Comparison of ENCODE assay signal across 8 mouse cellular contexts in the genomic region with DNA sequence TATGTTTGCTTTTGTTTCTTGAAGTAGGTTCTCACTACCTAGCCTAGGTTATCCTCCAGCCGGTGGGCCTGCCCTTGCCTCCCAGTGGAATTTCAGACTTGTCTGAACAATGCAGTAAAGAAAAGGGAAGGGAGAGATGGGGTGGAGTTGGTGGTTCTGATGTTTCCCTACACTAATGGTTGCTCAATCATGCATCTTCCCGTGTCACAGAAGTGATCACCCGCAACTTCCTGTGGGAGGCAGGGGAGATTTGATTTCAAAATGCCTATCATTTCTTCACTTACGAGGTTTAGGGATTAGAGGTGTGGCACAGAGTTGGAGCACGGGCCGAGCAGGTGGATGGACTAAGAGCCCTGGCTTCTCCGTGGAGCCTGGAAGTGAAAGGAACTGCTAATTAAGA. TPM values are rescaled to one million over a fixed set of nuclear protein-coding genes. Genes with fewer than 3 reads are reported as not detected.
A peak's percentile ranks its signal among the peaks of the same experiment; 100 is the strongest.
DNase-seq lines count a peak whose midpoint lies in the region; ATAC-seq and TF ChIP-seq lines count a peak whose summit lies in the region.

No protein-coding gene starts in this region.

- TF ChIP-seq CTCF in bone marrow, adult 2 months (IDR thresholded peaks at IDR 0.05; ENCODE audit: control insufficient read depth, insufficient read depth, low read length): no peak
- TF ChIP-seq CTCF in heart, postnatal 0 days (IDR thresholded peaks at IDR 0.05; ENCODE audit: low read depth): no peak

- no peaks in the 10 kb centered on the region for H3K27me3 ChIP-seq in kidney, embryonic 15.5 days
- H3K27me3 ChIP-seq in heart, postnatal 0 days (ENCODE audit: control insufficient read depth, insufficient read depth, low read length): no peaks in the 10 kb centered on the region
- no peaks in the 10 kb centered on the region for H3K27me3 ChIP-seq in lung, embryonic 16.5 days (ENCODE audit: control insufficient read depth, insufficient read depth, low read depth, low read length)

- peak overlapping the region; percentile 87; the same call in 1 of the 2 replicates for H3K4me3 ChIP-seq in kidney, embryonic 15.5 days (replicated peaks)
- H3K4me3 ChIP-seq in bone marrow, adult 2 months (replicated peaks; ENCODE audit: control insufficient read depth, low read depth, low read length): peak overlapping the region; percentile 34
- peak overlapping the region; percentile 81 for H3K4me3 ChIP-seq in heart, postnatal 0 days (ENCODE audit: low read depth, low read length)
- H3K4me3 ChIP-seq in lung, embryonic 16.5 days (ENCODE audit: low read length): peak overlapping the region; percentile 76

- DNase-seq in kidney, adult 18-20 months: no peak
- no peak for DNase-seq in heart, postnatal 0 days (ENCODE audit: low spot score)
- peak; percentile 5 to 37 for DNase-seq in spleen, postnatal 36 days (ENCODE audit: low spot score in 2 of 2)
- DNase-seq in left cerebral cortex, postnatal 36 days (ENCODE audit: low spot score in 2 of 2): no peak
- DNase-seq in left cerebral cortex, postnatal 25 days (ENCODE audit: low spot score in 2 of 2): no peak

- H3K9me3 ChIP-seq in kidney, embryonic 15.5 days (replicated peaks): no peaks in the 10 kb centered on the region
- H3K9me3 ChIP-seq in heart, postnatal 0 days (replicated peaks; ENCODE audit: control insufficient read depth, low read length): no peaks in the 10 kb centered on the region
- no peaks in the 10 kb centered on the region for H3K9me3 ChIP-seq in lung, embryonic 16.5 days (ENCODE audit: control insufficient read depth, low read length)

- peak; percentile 23; the same call in 1 of the 2 replicates for ATAC-seq in kidney, embryonic 15.5 days (replicated peaks; ENCODE audit: low FRiP score)
- no peak for ATAC-seq in heart, postnatal 0 days (ENCODE audit: insufficient read depth, low read depth)
- ATAC-seq in lung, embryonic 16.5 days (ENCODE audit: low read depth): no peak; the same call in 1 of the 2 replicates

- H3K4me2 ChIP-seq in kidney, embryonic 15.5 days: peak overlapping the region; percentile 85
- H3K4me2 ChIP-seq in heart, postnatal 0 days (ENCODE audit: low read depth, low read length): peak overlapping the region; percentile 76
- H3K4me2 ChIP-seq in lung, embryonic 16.5 days (ENCODE audit: low read depth, low read length): peak overlapping the region; percentile 87

- intact Hi-C loops in left cerebral cortex, postnatal 36 days (cut with DNase I): loop anchor here (2.0 to 10.0 kb wide), 2 partner anchors 58 to 148 kb away; a partner anchor contains a TSS
- intact Hi-C loops in left cerebral cortex, postnatal 25 days (cut with DNase I): loop anchor here (10.0 kb wide), 1 partner anchor 252 kb away; no protein-coding TSS in a partner anchor

- 0 out of 2 replicates have a peak overlapping the region, but pooled peaks have one; percentile 93 for H3K27ac ChIP-seq in kidney, embryonic 15.5 days
- H3K27ac ChIP-seq in bone marrow, adult 2 months (ENCODE audit: control insufficient read depth, insufficient read depth, low read depth, low read length, poor library complexity): no peak overlapping the region; the same call in 1 of the 2 replicates
- no peak overlapping the region for H3K27ac ChIP-seq in heart, postnatal 0 days (ENCODE audit: low read depth)
- peak overlapping the region; percentile 75; the same call in 1 of the 2 replicates for H3K27ac ChIP-seq in lung, embryonic 16.5 days (ENCODE audit: low read length)

- H3K36me3 ChIP-seq in kidney, embryonic 15.5 days: peaks cover 12% of the 10 kb centered on the region
- peaks cover 12% of the 10 kb centered on the region for H3K36me3 ChIP-seq in heart, postnatal 0 days (replicated peaks; ENCODE audit: control insufficient read depth, insufficient read depth, low read length)
- H3K36me3 ChIP-seq in lung, embryonic 16.5 days (ENCODE audit: control insufficient read depth, insufficient read depth, low read length): peaks cover 6% of the 10 kb centered on the region

- TF ChIP-seq EP300 in heart, postnatal 0 days (IDR thresholded peaks at IDR 0.05; ENCODE audit: low read depth): no peak

- H3K9ac ChIP-seq in kidney, embryonic 15.5 days: no peak overlapping the region
- peak overlapping the region; percentile 79; the same call in 1 of the 2 replicates for H3K9ac ChIP-seq in heart, postnatal 0 days (replicated peaks; ENCODE audit: low read depth, low read length)
- peak overlapping the region; percentile 88; the same call in 1 of the 2 replicates for H3K9ac ChIP-seq in lung, embryonic 16.5 days (ENCODE audit: low read length)

- TF ChIP-seq POLR2A in bone marrow, adult 2 months (IDR thresholded peaks at IDR 0.05; ENCODE audit: borderline replicate concordance, control insufficient read depth, low read depth, low read length): no peak

- 22% methylated on average over 7 of the region's 7 CpGs for WGBS in kidney, embryonic 15.5 days
- 14% methylated on average over 7 of the region's 7 CpGs for WGBS in bone marrow, adult 2 months
- WGBS in heart, postnatal 0 days: 44% methylated on average over 7 of the region's 7 CpGs
- 32% methylated on average over 7 of the region's 7 CpGs for WGBS in lung, embryonic 16.5 days

- peaks cover 33% of the 10 kb centered on the region for H3K4me1 ChIP-seq in kidney, embryonic 15.5 days
- H3K4me1 ChIP-seq in bone marrow, adult 2 months (ENCODE audit: control insufficient read depth, insufficient read depth, low read length): peaks cover 6% of the 10 kb centered on the region
- H3K4me1 ChIP-seq in heart, postnatal 0 days (ENCODE audit: control insufficient read depth, insufficient read depth): peaks cover 20% of the 10 kb centered on the region
- peaks cover 20% of the 10 kb centered on the region for H3K4me1 ChIP-seq in lung, embryonic 16.5 days (replicated peaks; ENCODE audit: control insufficient read depth, insufficient read depth, low read length)

RNA-seq across cellular contexts. Expression of a gene that starts 0.6 kb away (rescaled TPM):
- polyA plus RNA-seq in kidney, embryonic 15.5 days (2015; fragmentation: Nextera tagmentation; extraction: Ambion mirVana): 120 and 125 TPM in 2 replicates
- 31.0 and 74.3 TPM in 2 replicates for polyA plus RNA-seq in bone marrow, adult 2 months (2011; ENCODE audit: insufficient read depth, insufficient read length, low replicate concordance, missing spikeins)
- total RNA-seq in heart, postnatal 0 days (2014; rRNA removed; ENCODE audit: low replicate concordance): 214 and 218 TPM in 2 replicates
- 188 and 190 TPM in 2 replicates for polyA plus RNA-seq in heart, postnatal 0 days (2015; fragmentation: Nextera tagmentation; extraction: Ambion mirVana)
- 137 and 140 TPM in 2 replicates for polyA plus RNA-seq in lung, embryonic 16.5 days (2015; fragmentation: Nextera tagmentation; extraction: Ambion mirVana)
- total RNA-seq in left cerebral cortex, postnatal 36 days (2021): 10 to 100 TPM; 76.0 to 80.8 TPM
- 10 to 100 TPM; 75.5 to 75.6 TPM for total RNA-seq in left cerebral cortex, postnatal 25 days (2021)

RNA-seq across cellular contexts. Expression of a gene that starts 58.2 kb away (rescaled TPM):
- polyA plus RNA-seq in kidney, embryonic 15.5 days (2015; fragmentation: Nextera tagmentation; extraction: Ambion mirVana): 18.1 and 18.4 TPM in 2 replicates
- polyA plus RNA-seq in bone marrow, adult 2 months (2011; ENCODE audit: insufficient read depth, insufficient read length, low replicate concordance, missing spikeins): 7.4 and 8.6 TPM in 2 replicates
- total RNA-seq in heart, postnatal 0 days (2014; rRNA removed; ENCODE audit: low replicate concordance): 12.2 and 27.9 TPM in 2 replicates
- 7.2 and 7.7 TPM in 2 replicates for polyA plus RNA-seq in heart, postnatal 0 days (2015; fragmentation: Nextera tagmentation; extraction: Ambion mirVana)
- polyA plus RNA-seq in lung, embryonic 16.5 days (2015; fragmentation: Nextera tagmentation; extraction: Ambion mirVana): 19.9 and 21.7 TPM in 2 replicates
- total RNA-seq in left cerebral cortex, postnatal 36 days (2021): 10 to 100 TPM; 50.7 to 55.3 TPM
- total RNA-seq in left cerebral cortex, postnatal 25 days (2021): 10 to 100 TPM; 51.2 to 52.5 TPM

Comparison
In these comparisons a context has a peak if more than half of its experiments do, and no peak if none do; other contexts are left out.
1. H3K27ac ChIP-seq: peak in kidney, embryonic 15.5 days (single experiment) and lung, embryonic 16.5 days (single experiment); none in bone marrow, adult 2 months (single experiment) and heart, postnatal 0 days (single experiment).
2. H3K4me3 ChIP-seq: peak in every context shown above with its lines; median percentile 87 in kidney, embryonic 15.5 days; 81 in heart, postnatal 0 days; 76 in lung, embryonic 16.5 days; 34 in bone marrow, adult 2 months.
3. DNase-seq: peak in spleen, postnatal 36 days (2 of 2); none in kidney, adult 18-20 months (single experiment), heart, postnatal 0 days (single experiment), left cerebral cortex, postnatal 36 days (0 of 2) and left cerebral cortex, postnatal 25 days (0 of 2).
4. Peak in every context shown above with its lines, with median percentiles within 50 percentile points of each other: H3K4me2 ChIP-seq.